Mouse (Mus musculus): ENCODE results near the gene Odf2.

Gene Odf2

DNA sequence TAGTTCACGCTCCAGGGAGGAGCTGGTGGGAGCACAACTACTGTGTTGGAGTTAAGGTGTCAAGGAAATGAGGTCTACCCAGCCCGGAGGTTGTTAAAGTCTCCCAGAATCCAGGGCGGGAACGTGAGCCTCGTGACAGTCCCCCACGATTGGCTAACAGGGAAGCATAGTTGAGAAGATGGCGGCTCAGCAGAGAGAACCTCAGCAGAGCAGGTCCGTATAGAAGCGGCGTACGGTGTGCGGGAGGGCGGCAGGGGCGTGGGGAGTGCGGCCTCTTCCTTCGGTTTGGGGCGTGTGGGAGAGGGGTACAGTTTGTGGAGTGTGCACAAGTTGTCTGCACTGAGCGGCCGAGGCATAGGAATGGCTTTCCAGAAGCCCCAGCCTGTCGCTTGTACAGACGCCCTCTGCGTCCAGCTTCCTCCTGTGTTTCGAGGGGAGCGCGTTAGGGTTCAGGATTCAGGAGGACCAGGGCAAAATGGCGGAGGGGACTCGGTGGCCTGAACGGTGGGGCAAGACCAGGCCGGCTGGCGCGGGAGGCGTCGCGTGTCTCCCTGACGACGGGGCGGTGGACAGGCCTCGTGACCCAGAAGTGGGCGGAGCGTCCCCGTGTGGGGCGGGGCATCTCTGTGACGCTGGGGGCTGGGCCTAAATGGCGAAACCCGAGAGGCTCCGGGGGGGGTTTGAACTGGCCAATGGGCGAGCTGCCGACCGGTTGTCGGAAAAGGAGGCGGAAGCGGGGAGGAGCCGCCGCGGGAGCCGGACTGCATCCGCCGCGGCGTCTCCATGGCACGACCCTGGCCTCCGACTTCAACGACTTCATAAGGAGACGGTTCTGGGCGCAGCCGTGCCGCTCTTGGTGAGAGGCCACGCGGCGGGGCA is at the start of gene Odf2:
Odf2 (plus strand) TSS at position 156 of the 879 bp plus-strand sequence.
- in situ Hi-C loops (cut with MboI, MseI): no loop called here

DNA sequence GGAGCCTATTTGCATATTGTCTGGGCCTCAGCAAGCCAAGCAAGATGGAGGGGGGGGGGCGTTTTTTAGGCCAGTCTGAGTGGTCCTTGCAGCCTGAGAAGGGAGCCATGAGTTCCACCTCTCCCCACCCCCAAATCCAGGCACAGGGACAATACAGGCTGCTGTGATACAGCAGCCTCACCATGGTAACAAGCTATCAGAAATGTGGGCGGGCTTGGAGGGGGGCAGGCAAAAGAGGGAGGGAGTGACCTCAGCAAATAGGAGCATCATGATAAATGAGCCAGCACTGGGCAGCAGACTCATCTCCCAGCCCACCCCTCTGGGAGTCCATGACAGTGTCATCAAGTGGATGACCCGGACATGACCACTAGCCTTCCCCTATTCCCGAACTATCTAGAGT is 49.6 kb upstream of the Odf2 start:
- in situ Hi-C loops (cut with MboI, MseI): no loop called here

DNA sequence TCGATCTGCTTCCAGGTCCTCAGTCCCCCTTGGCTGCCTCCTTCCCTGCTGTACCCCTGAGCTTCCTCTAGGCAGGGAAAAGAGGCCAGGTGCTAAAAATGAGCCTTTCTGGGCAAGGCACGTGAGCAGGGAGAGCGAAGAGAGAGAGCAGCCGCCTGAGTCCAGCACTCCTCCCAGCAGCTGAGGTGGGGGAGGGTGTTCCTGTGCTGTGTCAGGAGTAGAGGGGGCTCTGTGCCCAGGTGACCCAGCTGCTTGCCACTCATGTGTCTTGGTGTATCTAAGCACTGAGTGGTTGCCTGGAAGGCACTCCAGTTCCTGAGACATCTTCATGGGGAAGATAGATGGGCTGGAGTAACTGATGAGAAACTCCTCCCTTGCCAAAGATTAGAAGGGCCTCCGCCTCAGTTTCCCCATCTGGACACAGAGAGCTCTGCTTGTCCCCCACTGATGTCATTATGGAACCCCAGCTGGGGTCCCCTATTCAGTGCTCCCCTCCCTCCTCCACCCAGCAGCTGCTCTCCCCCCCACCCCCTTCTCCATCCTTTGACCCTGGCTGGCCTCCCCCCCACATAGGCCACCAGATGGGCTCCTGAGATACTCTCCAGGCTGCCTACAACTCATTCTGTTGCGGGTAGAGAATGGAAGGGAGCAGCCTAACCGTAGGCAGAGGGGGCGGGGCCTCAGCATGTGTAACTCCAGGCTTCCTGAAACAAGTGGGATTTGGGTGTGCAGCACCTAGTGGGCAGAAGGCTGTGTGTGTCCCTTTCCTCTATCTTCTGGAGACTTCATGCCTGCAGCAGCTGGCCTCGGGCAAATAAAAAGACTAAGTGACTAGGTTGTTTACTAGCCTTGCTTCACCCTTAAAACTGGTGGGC is 45.6 kb upstream of the Odf2 start:
- in situ Hi-C loops (cut with MboI, MseI): no loop called here

DNA sequence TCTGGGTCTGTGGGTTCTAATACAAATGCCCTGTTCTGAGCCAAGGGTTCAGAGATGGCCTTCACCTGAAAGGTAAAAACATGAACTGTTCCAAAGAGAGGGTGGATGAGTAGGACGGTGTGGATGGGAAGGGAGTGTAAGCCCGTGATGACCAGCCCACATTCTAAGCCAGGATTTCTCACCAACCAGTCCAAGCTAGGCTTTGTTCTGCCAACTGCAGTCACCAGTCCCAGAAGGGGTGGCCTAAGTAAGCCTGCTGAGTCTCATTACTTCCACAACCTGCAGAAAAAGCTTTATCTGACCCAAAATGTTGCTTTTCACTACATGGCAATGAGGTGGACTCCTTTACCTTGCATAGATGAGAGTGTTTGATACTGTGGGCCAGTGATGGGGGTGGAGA is 44.9 kb upstream of the Odf2 start:
- in situ Hi-C loops (cut with MboI, MseI): no loop called here

- in situ Hi-C loops (cut with MboI, MseI): no loop called here
Observed at GRCm38 (mm10) chr2:29844661-29845060, 44.4 kb upstream of the Odf2 start.

- in situ Hi-C loops (cut with MboI, MseI): no loop called here
Observed at GRCm38 (mm10) chr2:29845636-29846035, 43.4 kb upstream of the Odf2 start.

DNA sequence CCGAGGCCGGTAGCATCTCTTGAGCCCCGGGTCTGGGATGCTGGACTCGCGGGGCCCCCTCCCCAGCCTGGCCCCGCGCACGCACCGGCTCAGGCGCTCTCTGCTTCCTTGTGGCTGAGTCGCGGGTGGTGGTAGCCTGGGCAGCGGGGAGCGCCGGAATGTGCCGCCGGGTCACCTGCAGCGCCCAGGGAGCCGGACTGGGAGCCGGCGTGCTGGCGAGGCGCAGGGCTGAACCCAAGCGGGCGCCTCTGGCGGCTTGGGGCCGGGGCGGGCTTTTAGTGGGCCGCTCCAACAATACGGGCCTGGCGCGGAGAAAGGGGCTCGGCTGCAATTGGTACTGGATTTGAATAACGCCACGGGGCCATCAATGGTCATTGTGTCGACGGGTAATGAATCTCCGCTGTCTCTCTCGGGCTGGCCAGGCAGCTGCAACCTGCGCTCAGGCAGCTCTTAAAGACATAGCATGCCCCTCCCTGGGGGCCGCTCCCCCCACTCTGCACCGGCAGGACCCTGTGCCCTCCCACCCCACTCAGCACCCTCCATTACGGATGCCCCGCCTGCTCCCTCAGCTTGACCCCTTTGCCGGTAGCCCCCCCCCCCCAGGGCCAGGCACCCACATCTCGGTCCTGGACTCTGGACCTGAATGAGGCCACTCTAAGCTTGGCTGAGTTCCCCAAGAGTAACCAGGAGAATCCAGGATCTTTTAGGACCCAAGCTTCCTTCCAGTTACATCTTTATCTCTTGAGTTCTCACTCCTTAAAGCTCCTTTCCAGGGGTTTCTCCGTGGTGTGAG is 42.8 kb upstream of the Odf2 start:
- in situ Hi-C loops (cut with MboI, MseI): no loop called here

GRCm38 (mm10) chr2:29846911-29847310 is 42.1 kb upstream of the Odf2 start:
- in situ Hi-C loops (cut with MboI, MseI): no loop called here

DNA sequence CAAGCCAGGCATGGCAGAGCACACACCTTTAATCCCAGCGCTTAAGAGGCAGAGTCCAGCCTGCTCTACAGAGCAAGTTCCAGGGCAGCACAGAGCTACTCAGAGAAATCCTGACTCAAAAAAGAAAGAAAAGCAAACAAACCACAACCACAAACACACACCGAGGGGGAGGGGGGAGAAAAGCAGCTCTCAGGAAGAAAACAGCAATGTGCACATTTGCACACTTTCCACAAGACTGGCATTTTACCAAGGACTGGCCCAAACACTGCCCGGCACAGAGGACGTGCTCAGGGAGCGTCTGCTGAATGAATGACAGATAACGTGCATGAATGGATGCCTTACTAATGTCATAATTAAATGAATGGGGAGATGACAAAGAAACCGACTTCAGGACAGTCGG is 40.0 kb upstream of the Odf2 start:
- in situ Hi-C loops (cut with MboI, MseI): no loop called here

DNA sequence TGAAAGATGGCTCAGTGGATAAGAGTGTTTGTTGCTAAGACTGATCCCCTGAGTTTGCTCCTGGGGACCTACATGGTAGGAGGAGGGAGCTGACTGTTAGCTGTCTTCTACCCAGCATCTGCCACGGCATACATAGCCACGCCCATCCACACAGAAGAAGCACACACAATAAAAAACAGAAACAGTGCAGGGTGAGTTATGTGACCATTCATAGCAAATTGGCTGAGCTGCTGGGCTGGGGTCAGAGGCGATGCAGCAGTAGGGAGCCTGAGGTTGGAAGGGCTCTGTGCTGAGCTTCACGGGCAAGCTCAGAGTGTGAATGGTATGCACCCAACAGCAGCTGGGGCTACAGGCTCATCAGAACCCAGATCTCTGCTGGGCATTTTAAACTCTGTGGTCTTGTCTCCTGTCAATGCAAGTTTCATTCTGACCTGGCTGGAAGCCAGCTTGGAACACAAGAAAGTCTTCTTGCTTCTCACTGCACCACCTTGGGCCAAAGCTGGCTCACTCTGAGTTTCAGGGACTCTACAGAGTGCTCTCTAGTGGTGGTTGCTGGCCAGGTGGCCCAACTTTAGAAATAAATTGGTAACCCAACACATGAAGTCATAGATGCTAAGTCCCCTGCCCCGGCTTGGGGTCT is 39.1 kb upstream of the Odf2 start:
- in situ Hi-C loops (cut with MboI, MseI): no loop called here

DNA sequence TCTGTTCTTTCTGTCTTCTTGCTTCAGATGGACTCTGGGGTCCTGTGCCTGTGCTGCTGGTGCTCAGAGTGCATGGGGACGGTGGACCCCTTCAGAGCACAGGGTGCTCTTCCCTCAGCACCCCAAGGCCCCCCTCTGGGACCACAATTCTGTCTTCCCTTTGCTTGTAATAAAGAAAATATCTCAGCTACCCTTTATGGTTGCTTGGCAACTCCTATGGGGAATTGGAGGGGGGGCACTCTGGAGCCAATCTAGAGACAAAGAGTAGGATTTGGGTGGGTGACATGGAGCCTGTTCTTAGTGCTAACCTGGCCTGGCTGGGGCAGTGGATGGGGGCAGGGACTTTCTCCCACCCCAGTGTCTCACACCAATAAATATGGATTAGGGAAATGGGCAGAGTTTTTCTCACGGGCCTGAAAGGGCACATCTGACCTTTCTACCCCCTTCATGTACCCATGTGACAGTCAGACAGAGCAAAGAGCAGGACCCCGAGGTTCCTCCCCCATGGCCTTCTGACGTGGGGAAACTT is 36.0 kb upstream of the Odf2 start:
- in situ Hi-C loops (cut with MboI, MseI): no loop called here

DNA sequence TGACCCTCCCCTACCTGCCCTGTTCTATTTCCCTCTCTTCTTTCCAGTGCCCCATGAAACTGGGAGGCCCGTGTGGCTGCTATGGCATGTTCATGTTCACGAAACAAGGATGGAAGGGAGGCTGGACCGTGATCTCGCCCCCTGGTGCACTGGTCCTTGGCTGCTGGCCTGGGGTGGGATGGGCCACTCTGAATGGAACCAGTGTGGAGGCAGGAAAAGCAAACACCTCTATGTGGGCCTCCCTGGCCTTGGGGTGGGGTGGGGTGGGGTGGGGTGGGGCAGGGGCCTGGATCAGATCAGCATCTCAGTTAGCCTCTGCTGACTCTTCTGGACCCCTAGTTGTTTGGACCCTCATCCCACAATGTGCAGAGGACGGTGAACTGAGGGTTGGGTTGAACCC is 35.3 kb upstream of the Odf2 start:
- in situ Hi-C loops (cut with MboI, MseI): no loop called here

- in situ Hi-C loops (cut with MboI, MseI): no loop called here
Observed at GRCm38 (mm10) chr2:29855585-29856210, 33.3 kb upstream of the Odf2 start.

- in situ Hi-C loops (cut with MboI, MseI): no loop called here
Observed at GRCm38 (mm10) chr2:29856451-29857260, 32.4 kb upstream of the Odf2 start.

- in situ Hi-C loops (cut with MboI, MseI): no loop called here
Observed at GRCm38 (mm10) chr2:29857341-29857740, 31.7 kb upstream of the Odf2 start.

- in situ Hi-C loops (cut with MboI, MseI): no loop called here
Observed at GRCm38 (mm10) chr2:29857967-29858366, 31.1 kb upstream of the Odf2 start.

- in situ Hi-C loops (cut with MboI, MseI): no loop called here
Observed at GRCm38 (mm10) chr2:29858748-29859473, 30.1 kb upstream of the Odf2 start.

- in situ Hi-C loops (cut with MboI, MseI): no loop called here
Observed at GRCm38 (mm10) chr2:29865125-29865524, 23.9 kb upstream of the Odf2 start.

Data from T-helper 2 cell (primary cell).